Mouse (Mus musculus) kidney, postnatal 4 days (tissue): ENCODE data around the gene Ankrd13d.

ENCODE experiments used
- DNase-seq, 2 experiments: peaks; one replicate each; pipeline ENCODE4 v3.0.0; 2021; ENCODE audit warnings: mixed read lengths in 2 of 2

Gene Ankrd13d

DNA sequence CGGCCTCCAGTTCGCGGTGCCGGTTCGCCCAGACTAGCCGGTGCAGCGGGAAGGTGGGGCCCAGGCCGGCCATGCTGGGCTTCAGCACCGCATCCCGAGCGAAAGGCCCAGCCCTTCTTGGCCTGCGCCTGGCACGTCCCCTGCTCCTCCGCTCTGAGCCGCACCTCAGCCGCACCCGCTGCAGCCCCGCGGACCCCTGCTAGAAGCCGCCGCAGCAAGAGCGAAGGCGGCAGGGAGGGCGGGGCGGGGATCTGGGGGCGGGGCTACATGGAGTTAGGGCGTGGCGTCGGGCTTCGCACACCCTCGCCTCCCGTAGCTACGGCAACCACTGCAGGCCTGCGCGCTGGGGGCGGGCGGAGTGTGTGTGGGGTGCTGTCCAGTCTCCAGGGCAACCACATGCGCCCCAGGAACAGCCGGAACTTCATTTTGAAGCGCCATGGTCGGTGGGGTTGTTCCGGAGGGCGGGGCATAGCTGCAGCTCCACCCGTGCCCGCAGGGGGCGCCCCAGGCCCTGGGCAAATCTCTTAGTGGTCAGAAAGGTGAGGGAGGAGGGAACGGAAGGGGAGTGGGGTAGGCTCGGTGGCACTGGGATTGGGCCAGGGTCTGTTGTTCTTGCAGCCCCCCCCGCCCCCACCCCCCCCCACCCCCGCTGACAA, at the start of gene Ankrd13d:
Gene Ankrd13d, minus strand, starts transcription at position 240 of the 656 bp plus-strand sequence.
- peak; percentile 90 to 95 for DNase-seq

- peak; percentile 67 to 77 for DNase-seq
Measured at GRCm38 (mm10) chr19:4332653-4333052, 49.7 kb upstream of the Ankrd13d start.

DNA sequence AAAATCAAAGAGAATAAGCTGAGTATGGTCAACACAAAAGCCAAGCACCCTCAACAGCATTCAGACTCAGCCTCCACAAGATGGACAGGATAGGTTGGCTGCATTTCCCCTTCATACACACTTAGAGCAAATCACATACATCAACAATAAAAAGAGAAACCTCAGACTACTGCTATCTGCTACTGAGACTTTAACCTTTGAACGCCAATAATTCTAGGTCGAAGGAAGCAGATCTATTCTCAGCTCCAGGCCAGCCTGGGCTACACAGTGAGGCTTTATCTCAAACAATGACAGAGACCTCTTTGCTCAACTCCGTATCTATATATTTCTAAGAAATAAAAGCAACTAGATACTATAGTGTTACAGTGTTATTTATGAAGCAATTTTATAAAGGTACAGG, 48.3 kb upstream of the Ankrd13d start:
- no peak for DNase-seq

DNA sequence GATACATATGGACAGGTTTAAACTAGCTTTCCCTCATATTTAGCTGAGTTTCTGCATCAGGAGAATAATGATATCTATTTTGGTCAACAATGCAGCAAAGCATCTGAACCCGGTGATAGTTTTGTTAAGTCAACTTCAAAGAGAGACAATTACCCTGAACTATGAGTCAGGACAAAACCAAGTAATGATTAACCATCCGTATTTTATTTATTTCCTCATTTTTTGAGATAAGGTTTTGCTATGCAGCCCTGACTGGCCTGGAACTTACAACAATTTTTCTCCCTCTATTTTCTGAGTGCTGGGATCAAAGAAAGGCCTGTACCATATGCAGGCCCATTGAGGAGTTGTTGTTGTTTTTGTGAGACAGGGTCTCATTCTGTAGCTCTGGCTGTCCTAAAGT, 47.7 kb upstream of the Ankrd13d start:
- DNase-seq = no peak

DNA sequence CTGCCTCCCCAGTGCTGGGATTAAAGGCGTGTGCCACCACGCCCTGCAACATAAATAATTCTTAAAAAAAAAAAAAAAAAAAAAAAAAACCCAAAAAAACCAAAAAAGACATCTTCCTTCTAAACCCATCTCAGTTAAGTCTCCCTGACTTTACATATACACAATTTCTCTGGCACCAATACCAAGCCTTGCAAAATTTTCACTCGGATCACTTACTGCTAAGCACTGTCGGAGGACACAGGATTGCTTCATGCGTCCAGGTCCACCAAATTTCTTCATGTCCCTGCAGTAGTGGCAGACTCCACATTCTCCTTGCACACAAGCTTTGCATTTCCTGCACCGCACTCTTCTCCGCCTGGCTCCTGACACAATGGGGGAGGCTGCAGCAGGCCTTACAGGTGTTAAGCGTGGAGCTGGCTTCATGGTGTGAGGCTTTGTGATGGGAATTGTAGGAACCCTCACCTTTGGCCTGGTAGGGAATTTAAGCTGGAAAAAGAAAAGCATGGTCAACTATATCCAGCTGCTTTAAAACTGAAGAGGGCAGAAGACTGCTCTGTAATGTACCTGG, 45.9 kb upstream of the Ankrd13d start:
- DNase-seq = no peak

DNA sequence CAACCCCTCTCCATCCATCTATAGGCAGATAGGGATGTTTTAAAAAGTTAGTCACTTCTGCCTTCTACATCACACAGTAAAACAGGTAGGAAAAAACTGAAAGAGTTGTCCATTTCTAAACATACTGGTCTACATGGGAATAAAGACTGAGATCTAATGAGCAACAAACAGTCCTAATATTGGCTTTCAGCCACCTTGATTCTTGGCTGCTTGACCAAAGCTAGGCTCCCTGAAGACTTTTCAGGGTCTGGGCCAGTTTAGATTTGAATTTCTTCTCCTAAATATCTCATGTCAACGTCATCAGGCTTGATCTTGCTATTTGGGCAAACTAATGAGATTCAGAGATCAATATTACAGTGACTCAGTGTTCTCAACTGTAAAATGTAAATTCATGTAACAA, 43.9 kb upstream of the Ankrd13d start:
- DNase-seq = no peak

DNA sequence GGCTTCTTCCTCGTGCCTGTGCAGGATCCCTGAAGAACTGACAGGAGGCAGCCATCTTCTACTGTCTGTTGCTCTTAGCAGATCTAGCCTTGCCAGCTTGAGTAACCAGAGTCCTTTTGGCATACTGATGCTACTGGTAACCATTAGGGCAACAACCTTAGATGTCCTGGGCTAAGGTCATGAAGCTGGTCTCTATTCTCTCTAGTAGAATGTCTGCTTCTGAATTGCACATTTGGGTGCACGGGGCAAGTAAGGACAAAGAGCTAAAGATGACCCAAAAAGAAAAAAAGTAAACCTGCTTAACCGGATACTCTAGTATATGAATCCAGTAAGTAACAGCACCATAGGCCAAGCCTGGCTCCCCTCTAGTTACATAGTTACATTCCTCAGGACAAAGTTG, 43.2 kb upstream of the Ankrd13d start:
- no peak for DNase-seq

GRCm38 (mm10) chr19:4322134-4322533, 39.2 kb upstream of the Ankrd13d start:
- DNase-seq = no peak

- DNase-seq = no peak
Measured at GRCm38 (mm10) chr19:4321622-4322021, 38.7 kb upstream of the Ankrd13d start.

DNA sequence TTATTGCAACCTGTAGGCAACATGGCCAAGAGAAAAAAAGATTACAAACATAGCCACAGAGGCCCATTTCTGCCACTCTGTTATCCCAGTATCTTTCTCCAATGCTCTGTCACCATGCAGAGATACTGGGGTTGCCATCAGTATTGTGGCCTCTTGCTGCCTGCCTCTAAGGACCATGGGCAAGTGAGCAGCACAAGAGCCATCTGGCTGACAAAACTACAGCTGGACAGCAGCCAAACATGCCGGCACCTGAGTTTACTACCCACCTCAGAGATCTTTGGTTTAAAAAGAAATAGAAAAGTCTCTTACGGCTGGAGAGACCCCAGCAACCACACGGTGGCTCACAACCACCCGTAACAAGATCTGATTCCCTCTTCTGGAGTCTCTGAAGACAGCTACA, 36.3 kb upstream of the Ankrd13d start:
- DNase-seq = no peak

DNA sequence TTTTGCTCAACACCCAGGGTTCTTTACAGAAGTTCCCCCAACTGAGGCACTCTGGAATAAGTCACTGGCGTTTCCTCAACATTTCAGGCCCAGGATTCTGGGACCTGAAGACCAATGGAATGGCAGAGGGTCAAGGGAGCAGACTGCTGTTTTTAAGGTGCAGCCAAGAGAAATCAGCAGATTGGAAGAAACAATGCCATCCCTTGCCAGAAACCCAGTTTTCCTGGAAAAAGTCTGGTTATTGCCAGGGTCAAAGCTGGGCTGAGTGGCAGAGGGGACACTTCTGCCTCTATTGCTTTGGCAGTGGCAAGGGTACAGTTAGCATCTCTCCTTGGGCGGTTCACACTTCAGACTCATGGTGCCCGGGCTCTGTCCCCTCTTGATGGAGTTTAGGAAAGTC, 34.2 kb upstream of the Ankrd13d start:
- no peak for DNase-seq

GRCm38 (mm10) chr19:4315223-4315944, 32.4 kb upstream of the Ankrd13d start:
- DNase-seq = peak in 1 of 2 experiments; percentile 60

DNA sequence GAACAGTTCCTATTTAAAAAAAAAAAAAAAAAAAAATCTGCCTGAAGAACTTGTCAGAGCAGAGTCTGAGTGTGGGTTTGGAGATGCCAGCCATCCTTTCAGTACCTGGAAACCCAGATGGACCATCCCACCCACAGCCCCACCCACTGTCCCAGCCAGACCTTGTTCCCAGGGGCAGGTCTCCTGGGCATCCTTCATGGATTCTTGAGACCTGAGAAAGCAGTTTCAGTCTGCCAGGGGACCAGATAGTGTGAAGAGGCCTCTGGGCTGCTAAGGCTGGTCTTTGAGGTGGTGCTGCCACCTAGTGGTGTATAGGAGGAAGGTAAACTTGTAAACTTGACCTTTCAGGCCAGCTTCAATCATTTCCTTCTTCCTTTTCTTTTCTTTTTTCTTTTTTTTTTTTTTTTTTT, 26.8 kb upstream of the Ankrd13d start:
- DNase-seq = peak; percentile 56 to 70

DNA sequence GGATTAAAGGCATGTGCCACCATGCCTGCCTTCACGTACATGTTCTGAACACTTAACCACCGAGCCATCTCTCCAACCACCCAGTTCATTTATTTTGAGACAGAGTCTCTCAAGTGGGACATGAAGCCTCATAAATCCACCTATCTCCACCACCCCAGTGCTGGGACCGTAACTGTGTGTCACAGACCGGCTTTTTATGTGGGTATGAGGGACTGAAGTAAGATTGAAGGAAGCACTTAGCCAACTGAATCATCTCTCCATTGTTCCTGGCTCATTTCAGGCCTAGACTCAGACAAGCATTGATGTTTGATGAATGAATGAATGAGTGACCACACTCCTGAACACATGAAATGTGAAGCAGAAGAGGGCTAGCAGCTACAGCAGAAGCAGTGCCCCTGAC, 26.4 kb upstream of the Ankrd13d start:
- no peak for DNase-seq

DNA sequence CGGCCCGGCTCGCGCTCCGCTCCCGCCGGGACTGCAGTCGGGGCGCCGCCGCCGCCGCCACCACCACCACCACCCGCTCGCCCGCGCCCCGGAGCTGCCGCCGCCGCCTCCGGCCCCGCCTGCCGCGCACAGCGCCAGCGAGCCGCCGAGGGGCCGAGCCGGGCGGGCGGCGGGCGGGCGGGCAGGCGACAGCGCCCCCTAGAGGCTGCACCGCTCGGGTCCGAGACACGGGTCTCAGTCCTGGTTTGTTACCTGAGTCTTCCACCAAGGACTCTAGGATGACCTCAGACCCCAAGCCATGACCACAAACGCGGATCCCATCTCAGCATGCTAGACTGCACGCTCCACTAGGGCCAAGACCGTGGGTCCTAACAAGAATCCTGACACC, 23.2 kb upstream of the Ankrd13d start, which contains the start of gene Grk2:
Gene Grk2, minus strand, starts transcription at position 33 of the 388 bp plus-strand sequence.
- DNase-seq = peak; percentile 90 to 91

DNA sequence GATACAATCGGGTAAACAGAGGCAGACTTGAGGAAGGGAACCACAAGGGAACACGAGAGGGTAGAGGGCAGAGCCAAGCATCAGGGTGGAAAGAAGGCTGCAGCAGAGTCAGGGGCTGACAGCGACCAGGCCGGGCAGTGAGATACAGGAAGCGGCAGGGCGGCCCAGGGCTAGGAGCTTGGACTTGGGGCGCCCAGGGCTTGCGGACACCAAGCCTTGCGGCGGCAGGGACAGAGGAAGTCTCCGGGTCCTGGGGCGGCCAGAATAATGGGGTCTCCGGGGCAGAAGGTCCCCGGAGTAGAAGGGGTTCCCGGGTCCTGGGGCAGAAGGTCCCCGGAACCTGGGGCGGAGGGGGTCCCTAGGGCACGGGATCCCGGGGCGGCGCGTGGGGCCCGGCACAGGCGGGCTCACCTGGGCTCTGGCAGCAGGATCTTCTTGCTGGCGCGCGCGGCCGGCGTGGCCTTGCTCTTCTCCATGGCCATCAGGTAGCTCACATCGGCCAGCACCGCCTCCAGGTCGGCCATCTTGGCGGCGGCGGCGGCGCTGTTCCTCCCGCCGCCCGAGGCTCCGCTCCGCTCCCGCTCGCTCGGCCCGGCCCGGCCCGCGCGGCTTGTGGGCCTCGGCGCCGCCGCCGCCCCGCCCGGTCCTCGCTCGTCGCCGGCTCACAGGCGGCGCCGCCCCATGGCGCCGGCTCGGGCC, 22.7 kb upstream of the Ankrd13d start:
- DNase-seq = peak; percentile 62 to 79

GRCm38 (mm10) chr19:4304871-4305321, 22.0 kb upstream of the Ankrd13d start:
- no peak for DNase-seq

- DNase-seq = peak in 1 of 2 experiments; percentile 39
Measured at GRCm38 (mm10) chr19:4304251-4304821, 21.4 kb upstream of the Ankrd13d start.

- DNase-seq = no peak
Measured at GRCm38 (mm10) chr19:4303640-4303995, 20.7 kb upstream of the Ankrd13d start.

GRCm38 (mm10) chr19:4302936-4303639, 20.2 kb upstream of the Ankrd13d start:
- DNase-seq = no peak

DNA sequence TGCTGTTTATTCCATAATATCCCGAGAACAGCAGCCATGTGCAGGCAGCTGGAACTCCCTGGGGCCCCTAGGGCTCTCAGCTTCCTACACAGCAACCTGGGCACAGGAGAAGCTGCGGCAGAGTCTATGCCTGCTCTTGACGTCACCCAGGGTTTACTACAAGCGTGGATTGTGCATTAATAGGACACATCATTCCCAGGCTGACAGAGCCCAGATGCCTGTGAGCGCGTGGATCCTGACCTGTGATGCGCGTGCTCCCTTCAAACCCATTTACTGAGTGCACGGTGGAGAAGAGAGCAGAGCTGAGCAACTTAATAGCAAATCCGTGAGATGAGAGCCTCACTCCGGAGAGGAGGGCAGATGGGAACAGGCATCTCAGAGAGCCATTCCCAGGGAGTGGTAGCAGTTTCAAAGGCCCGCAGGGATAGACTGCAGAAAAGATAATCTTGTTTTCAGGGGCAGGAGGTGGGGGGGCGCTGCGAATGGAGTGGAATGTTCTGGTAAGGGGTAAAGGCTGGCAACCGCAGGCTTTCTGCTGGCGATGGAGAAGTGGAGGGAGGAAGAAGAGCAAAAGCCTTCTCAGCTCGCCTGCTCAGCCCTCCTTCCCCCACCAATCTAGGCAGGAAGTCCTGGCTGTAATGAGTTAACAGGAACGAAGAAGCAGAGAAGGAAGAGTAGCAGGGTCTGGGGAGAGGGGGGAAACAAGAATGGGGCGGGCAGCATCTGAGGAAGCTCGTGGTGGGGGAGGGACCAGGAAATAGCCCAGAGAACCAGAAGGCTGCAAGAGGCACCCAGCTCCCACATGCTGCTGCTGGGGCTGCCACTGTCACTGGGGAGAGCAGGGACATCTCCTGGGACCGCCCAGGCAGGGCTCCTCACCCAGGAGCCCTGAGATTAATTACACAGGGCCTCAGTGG, 19.1 kb upstream of the Ankrd13d start:
- DNase-seq = peak; percentile 69 to 81
